Mouse (Mus musculus) liver, embryonic 15.5 days (tissue): ENCODE data around the gene Gm19402. TPM values are rescaled to one million over a fixed set of nuclear protein-coding genes. Genes with fewer than 3 reads are reported as not detected.

ENCODE experiments used
- ATAC-seq: fragments of 200-750 bp; cut with Nextera tagmentation; 2 replicates; pipeline ENCODE4 v1.8.0; 2017; ENCODE audit warnings: moderate number of reproducible peaks, mild to moderate bottlenecking, moderate library complexity; ENCODE audit not compliant: insufficient read depth
- H3K27ac ChIP-seq: fragments of 300-500 bp; sonication (generic); replicated peaks from 2 replicates; pipeline ENCODE4 v1.5.1; 2015; ENCODE audit warnings: mild to moderate bottlenecking, inconsistent platforms
- H3K27me3 ChIP-seq: fragments of 300-500 bp; sonication (generic); 2 replicates; pipeline ENCODE4 v1.6.1; 2015; ENCODE audit warnings: mild to moderate bottlenecking, inconsistent platforms
- H3K36me3 ChIP-seq: fragments of 300-500 bp; sonication (generic); replicated peaks from 2 replicates; pipeline ENCODE4 v1.6.1; 2015; ENCODE audit warnings: moderate library complexity, mild to moderate bottlenecking, inconsistent platforms
- H3K4me1 ChIP-seq: fragments of 300-500 bp; sonication (generic); replicated peaks from 2 replicates; pipeline ENCODE4 v1.6.1; 2015; ENCODE audit warnings: inconsistent platforms
- H3K4me2 ChIP-seq: fragments of 300-500 bp; sonication (generic); 2 replicates; pipeline ENCODE4 v1.6.1; 2015; ENCODE audit warnings: moderate library complexity, mild to moderate bottlenecking, inconsistent platforms
- H3K4me3 ChIP-seq: fragments of 300-500 bp; sonication (generic); replicated peaks from 2 replicates; pipeline ENCODE4 v1.5.1; 2015; ENCODE audit warnings: mild to moderate bottlenecking, inconsistent platforms
- H3K9ac ChIP-seq: fragments of 300-500 bp; sonication (generic); 2 replicates; pipeline ENCODE4 v1.6.1; 2015; ENCODE audit warnings: moderate library complexity, mild to moderate bottlenecking, inconsistent platforms
- H3K9me3 ChIP-seq: fragments of 300-500 bp; sonication (generic); replicated peaks from 2 replicates; pipeline ENCODE4 v1.6.1; 2016; ENCODE audit warnings: inconsistent platforms
- WGBS: fragments of 180-500 bp; shearing (Covaris S2); methylation state at CpG from one replicate; pipeline ENCODE4 v1.1.7; 2015; ENCODE audit warnings: mixed read lengths; ENCODE audit not compliant: insufficient replicate concordance; 5-methylcytosine and 5-hydroxymethylcytosine counted together
- polyA plus RNA-seq: library from polyadenylated mRNA; unstranded; fragments of >200 nt; fragmentation: Nextera tagmentation; extraction: Ambion mirVana; gene quantifications from 2 replicates; pipeline ENCODE4 v1.2.1, GENCODE M21; 2015

Gm19402 gene
- polyA plus RNA-seq, 1 experiment from 2014 or later = not detected

- Histone ChIP-seq H3K36me3 (no peaks in the 10 kb centered on the region), H3K9ac (no peak within 1 kb of the TSS), H3K9me3 (no peaks in the 10 kb centered on the region), H3K4me1 (no peaks in the 10 kb centered on the region), H3K27ac (no peak within 1 kb of the TSS), H3K27me3 (no peaks in the 10 kb centered on the region), H3K4me2 (no peak within 1 kb of the TSS), H3K4me3 (no peak within 1 kb of the TSS)
- 73% methylated on average over 1 of the region's 1 CpGs for WGBS
- ATAC-seq = no peak
Measured at GRCm38 (mm10) chr10:77706326-77706725, 15.8 kb upstream of the Gm19402 start, which contains the start of gene Gm10272. TSS of gene Gm10272 (plus strand) at chr10:77706626.

DNA sequence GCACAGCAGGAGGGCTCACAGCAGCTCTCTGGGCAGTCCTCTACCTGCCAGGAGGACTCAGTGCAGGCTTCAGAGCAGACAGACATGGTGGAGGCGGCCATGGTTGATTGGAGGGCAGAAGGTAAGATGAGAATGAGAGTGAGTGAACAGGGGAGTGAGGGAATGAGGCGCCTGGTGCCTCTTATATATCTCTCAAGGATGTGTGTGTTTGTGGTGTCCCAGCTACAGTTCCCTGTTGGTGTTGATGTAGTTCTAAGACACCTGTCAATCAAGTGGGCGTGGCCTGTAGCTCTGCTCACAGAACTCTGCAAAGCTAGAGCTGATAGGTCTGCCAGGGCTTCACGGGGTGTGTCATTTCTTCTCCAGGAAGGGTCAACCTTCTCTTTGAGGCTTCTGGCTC, 6.6 kb upstream of the Gm19402 start, which contains the start of gene Gm9508:
Gene Gm9508 (minus strand): TSS at position 101 of the 400 bp plus-strand sequence.
- Histone ChIP-seq H3K4me3 (no peak within 1 kb of the TSS), H3K9me3 (no peaks in the 10 kb centered on the region), H3K27me3 (no peaks in the 10 kb centered on the region), H3K9ac (no peak within 1 kb of the TSS), H3K4me2 (no peak within 1 kb of the TSS), H3K27ac (no peak within 1 kb of the TSS), H3K4me1 (no peaks in the 10 kb centered on the region), H3K36me3 (no peaks in the 10 kb centered on the region)
- 32% methylated on average over 4 of the region's 4 CpGs for WGBS
- ATAC-seq = no peak

- Histone ChIP-seq H3K9me3 (no peaks in the 10 kb centered on the region), H3K4me1 (no peaks in the 10 kb centered on the region), H3K27ac (no peak overlapping the region), H3K4me2 (no peak overlapping the region), H3K36me3 (no peaks in the 10 kb centered on the region), H3K9ac (no peak overlapping the region), H3K27me3 (peaks cover 74% of the 10 kb centered on the region), H3K4me3 (no peak overlapping the region)
- WGBS = 23% methylated on average over 10 of the region's 10 CpGs
- ATAC-seq = no peak
Measured at GRCm38 (mm10) chr10:77687021-77687420, 3.5 kb downstream of the Gm19402 start.

- no peak within 1 kb of the TSS for H3K9ac ChIP-seq
Measured at GRCm38 (mm10) chr10:77685895-77686664, 4.5 kb downstream of the Gm19402 start, which contains the start of gene Tspear. TSS of gene Tspear (plus strand) at chr10:77686569.

GRCm38 (mm10) chr10:77684181-77684580, 6.4 kb downstream of the Gm19402 start:
- no peak overlapping the region for H3K4me3 ChIP-seq
- 31% methylated on average over 8 of the region's 8 CpGs for WGBS
- no peak overlapping the region for H3K9ac ChIP-seq
- H3K9me3 ChIP-seq = no peaks in the 10 kb centered on the region
- no peak overlapping the region for H3K4me2 ChIP-seq
- peaks cover 90% of the 10 kb centered on the region for H3K27me3 ChIP-seq
- H3K27ac ChIP-seq = no peak overlapping the region
- H3K36me3 ChIP-seq = no peaks in the 10 kb centered on the region
- ATAC-seq = no peak
- H3K4me1 ChIP-seq = no peaks in the 10 kb centered on the region

More at GRCm38 (mm10) chr10:77685895-77686664, 4.5 kb downstream of the Gm19402 start, which contains the start of gene Tspear:
- 5% methylated on average over 22 of the region's 22 CpGs for WGBS
- Histone ChIP-seq H3K4me2 (no peak within 1 kb of the TSS), H3K27ac (no peak within 1 kb of the TSS), H3K9me3 (no peaks in the 10 kb centered on the region), H3K4me1 (no peaks in the 10 kb centered on the region), H3K4me3 (no peak within 1 kb of the TSS), H3K36me3 (no peaks in the 10 kb centered on the region), H3K27me3 (peaks cover 74% of the 10 kb centered on the region)
- ATAC-seq = no peak

DNA sequence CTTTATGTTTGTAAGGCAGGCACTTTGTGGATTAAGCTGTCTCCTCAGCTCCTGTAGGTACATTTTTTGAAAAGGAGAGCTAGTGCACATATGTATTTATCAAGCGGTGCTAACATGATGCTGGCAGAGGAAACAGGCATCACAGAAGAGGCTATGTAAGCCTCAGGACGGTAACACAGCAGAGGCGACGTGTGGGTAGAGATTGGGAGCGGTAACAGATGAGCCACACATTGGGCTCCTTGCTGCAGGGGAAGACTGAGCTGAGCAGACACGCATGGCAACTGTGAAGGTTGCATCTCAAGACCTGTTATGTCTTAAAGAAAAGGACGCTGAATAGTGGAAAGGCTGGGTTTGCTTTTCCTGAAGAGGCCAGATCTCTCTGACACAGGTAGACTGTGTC, 7.6 kb downstream of the Gm19402 start:
- H3K4me1 ChIP-seq = no peaks in the 10 kb centered on the region
- 52% methylated on average over 7 of the region's 7 CpGs for WGBS
- no peak for ATAC-seq

DNA sequence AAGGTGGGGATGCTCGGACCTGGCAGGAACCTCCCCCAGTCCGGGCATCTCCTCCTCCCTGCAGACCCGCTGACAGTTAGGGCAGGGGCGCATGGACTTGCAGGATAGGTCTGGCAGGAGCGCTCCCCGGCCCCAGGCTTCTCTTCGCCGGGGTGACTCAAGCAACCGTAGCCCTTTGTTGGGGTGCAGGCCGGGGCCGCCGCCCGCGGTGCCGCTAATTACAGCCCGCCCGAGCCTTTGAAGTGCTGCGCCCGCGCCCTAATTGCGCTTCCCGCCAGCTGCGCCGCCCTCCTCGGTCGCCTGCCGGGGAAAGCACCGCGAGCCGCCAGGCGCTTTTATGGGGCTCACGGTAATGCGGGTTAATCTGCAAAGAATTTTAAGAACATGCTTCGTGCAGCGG, 13.0 kb downstream of the Gm19402 start:
- 1% methylated on average over 35 of the region's 35 CpGs for WGBS
- Histone ChIP-seq H3K4me1 (no peaks in the 10 kb centered on the region), H3K27me3 (peaks cover 71% of the 10 kb centered on the region), H3K4me2 (no peak overlapping the region), H3K4me3 (no peak overlapping the region), H3K9ac (no peak overlapping the region), H3K36me3 (no peaks in the 10 kb centered on the region), H3K27ac (no peak overlapping the region), H3K9me3 (no peaks in the 10 kb centered on the region)
- no peak for ATAC-seq

More for the DNA sequence above, 7.6 kb downstream of the Gm19402 start:
- no peak overlapping the region for H3K4me2 ChIP-seq
- no peak overlapping the region for H3K27ac ChIP-seq
- no peak overlapping the region for H3K4me3 ChIP-seq
- peaks cover 90% of the 10 kb centered on the region for H3K27me3 ChIP-seq
- H3K9me3 ChIP-seq = no peaks in the 10 kb centered on the region
- no peak overlapping the region for H3K9ac ChIP-seq
- no peaks in the 10 kb centered on the region for H3K36me3 ChIP-seq

DNA sequence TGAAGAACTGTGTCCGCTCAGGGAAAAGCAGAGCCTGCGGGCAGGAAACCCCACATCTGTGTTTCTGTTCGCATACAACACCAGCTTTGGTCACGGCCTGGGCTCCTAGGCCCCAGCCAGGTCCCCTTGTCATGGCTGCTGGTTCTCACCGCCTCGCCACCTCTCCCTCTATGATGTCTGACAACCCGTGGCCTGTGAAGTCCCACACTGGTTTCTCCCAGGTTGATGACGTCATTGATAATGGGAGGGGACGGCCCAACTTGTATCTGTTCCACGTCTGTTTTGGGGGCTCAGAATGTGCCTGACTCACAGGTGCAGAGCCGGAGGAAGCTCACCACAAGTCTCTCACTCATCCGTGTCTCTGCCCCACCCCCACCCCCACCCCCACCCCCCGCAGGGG, 16.8 kb downstream of the Gm19402 start:
- Histone ChIP-seq H3K4me2 (no peak overlapping the region), H3K4me3 (no peak overlapping the region), H3K27ac (no peak overlapping the region), H3K27me3 (peaks cover 43% of the 10 kb centered on the region), H3K36me3 (no peaks in the 10 kb centered on the region), H3K9me3 (no peaks in the 10 kb centered on the region), H3K9ac (no peak overlapping the region), H3K4me1 (peaks cover 14% of the 10 kb centered on the region)
- no peak for ATAC-seq
- WGBS = 57% methylated on average over 13 of the region's 13 CpGs

DNA sequence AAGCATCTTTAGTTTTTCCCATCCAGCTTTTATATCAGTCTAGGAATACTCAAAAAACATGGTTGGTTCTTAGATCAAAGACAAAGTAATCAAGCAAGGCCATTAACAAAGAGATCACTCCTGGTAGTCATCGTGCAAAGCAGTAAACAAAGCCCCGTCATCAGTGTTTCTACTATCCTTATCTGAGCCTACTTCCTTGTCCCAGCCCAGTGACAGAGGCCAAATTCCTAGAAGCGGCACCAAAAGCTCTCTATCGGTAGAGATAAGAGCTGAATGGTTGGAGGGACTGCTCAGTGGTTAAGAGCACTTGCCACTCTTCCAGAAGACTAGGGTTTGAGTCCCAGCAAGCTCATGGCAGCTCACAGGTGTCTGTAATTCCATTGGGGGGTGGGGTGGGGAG, 19.0 kb downstream of the Gm19402 start:
- no peak overlapping the region for H3K27ac ChIP-seq
- peak overlapping the region; percentile 2; the same call in 1 of the 2 replicates for H3K4me2 ChIP-seq

GRCm38 (mm10) chr10:77670710-77671109, 19.8 kb downstream of the Gm19402 start:
- H3K27me3 ChIP-seq = peaks cover 22% of the 10 kb centered on the region
- no peak overlapping the region for H3K4me3 ChIP-seq
- no peak overlapping the region for H3K4me2 ChIP-seq
- WGBS = 71% methylated on average over 4 of the region's 4 CpGs
- H3K36me3 ChIP-seq = no peaks in the 10 kb centered on the region
- no peak for ATAC-seq
- H3K9ac ChIP-seq = no peak overlapping the region
- H3K4me1 ChIP-seq = peaks cover 14% of the 10 kb centered on the region
- H3K9me3 ChIP-seq = no peaks in the 10 kb centered on the region
- H3K27ac ChIP-seq = no peak overlapping the region

More for the DNA sequence above, 19.0 kb downstream of the Gm19402 start:
- peak; percentile 85 for ATAC-seq
- H3K4me1 ChIP-seq = peaks cover 14% of the 10 kb centered on the region
- H3K4me3 ChIP-seq = no peak overlapping the region
- no peaks in the 10 kb centered on the region for H3K36me3 ChIP-seq
- WGBS = 12% methylated on average over 4 of the region's 4 CpGs
- H3K9me3 ChIP-seq = no peaks in the 10 kb centered on the region
- H3K27me3 ChIP-seq = peaks cover 25% of the 10 kb centered on the region
- no peak overlapping the region for H3K9ac ChIP-seq

DNA sequence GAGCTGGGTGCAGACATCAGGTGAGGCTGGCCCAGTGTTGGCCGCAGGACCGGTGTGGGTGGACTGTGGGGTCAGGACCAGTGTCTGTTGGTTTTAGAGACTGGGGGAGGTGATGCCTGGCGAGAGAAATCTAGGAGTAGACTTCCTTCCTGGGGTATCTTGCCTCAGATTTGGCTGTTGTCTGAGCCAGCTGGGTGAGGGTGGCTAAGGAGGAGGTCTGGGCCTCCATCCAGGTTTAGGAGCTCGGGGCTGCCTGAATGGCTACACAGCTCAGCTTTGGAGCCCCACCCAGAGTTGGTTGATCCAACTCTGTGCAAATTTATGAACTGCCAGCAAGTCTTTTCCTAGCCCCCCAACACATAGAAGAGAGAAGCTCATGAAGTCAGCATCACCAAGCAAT, 23.2 kb downstream of the Gm19402 start:
- Histone ChIP-seq H3K27ac (no peak overlapping the region), H3K36me3 (no peaks in the 10 kb centered on the region), H3K9me3 (no peaks in the 10 kb centered on the region), H3K27me3 (peaks cover 23% of the 10 kb centered on the region), H3K9ac (no peak overlapping the region), H3K4me1 (peaks cover 14% of the 10 kb centered on the region), H3K4me3 (no peak overlapping the region), H3K4me2 (no peak overlapping the region)
- 66% methylated on average over 4 of the region's 4 CpGs for WGBS
- no peak for ATAC-seq
